In genomic region chr4:139196949-139197348, GRCm38 (mm10) we compare ENCODE assay signal across 15 mouse cellular contexts. TPM values are rescaled to one million over a fixed set of nuclear protein-coding genes. Genes with fewer than 3 reads are reported as not detected.
DNase-seq lines count a peak whose midpoint lies in the region; ATAC-seq and TF ChIP-seq lines count a peak whose summit lies in the region.
"Had no signal": no experiment of that assay in that cellular context is flagged by ENCODE, and none has a peak within 500 bp of the region (broad histone marks: within the 10 kb centered on the region; RNA-seq: fewer than 3 reads in every experiment).

No protein-coding gene starts in this region.

- H3K9ac ChIP-seq in heart, embryonic 15.5 days: peak overlapping the region; percentile 12; the same call in 1 of the 2 replicates
- peak overlapping the region; percentile 46; the same call in 1 of the 2 replicates for H3K9ac ChIP-seq in liver, embryonic 12.5 days
- H3K9ac ChIP-seq: hindbrain, embryonic 15.5 days; limb, embryonic 15.5 days had no signal

- H3K4me1 ChIP-seq in heart, embryonic 15.5 days (replicated peaks): peaks cover 70% of the 10 kb centered on the region
- peaks cover 70% of the 10 kb centered on the region; the same call in 1 of the 2 replicates for H3K4me1 ChIP-seq in spleen, adult 2 months (ENCODE audit: control insufficient read depth, insufficient read depth, insufficient read length)
- H3K4me1 ChIP-seq in liver, embryonic 12.5 days: peaks cover 94% of the 10 kb centered on the region

- H3K27ac ChIP-seq in heart, embryonic 15.5 days: peak overlapping the region; percentile 72
- H3K27ac ChIP-seq in spleen, adult 2 months (ENCODE audit: insufficient read depth, low read length): peak overlapping the region; percentile 21
- H3K27ac ChIP-seq in liver, embryonic 12.5 days: peak overlapping the region; percentile 21; the same call in 1 of the 2 replicates
- H3K27ac ChIP-seq: hindbrain, embryonic 15.5 days had no signal

- DNase-seq in heart, postnatal 4 days: no peak
- DNase-seq in spleen, adult 2 months (ENCODE audit: low read depth in 1 of 2, low spot score in 2 of 2): no peak
- no peak for DNase-seq in spleen, postnatal 4 days (ENCODE audit: low spot score in 2 of 2)
- no peak for DNase-seq in ovary, postnatal 10 days (ENCODE audit: low spot score)
- DNase-seq in embryo, embryonic 11 days: no peak
- DNase-seq: adrenal gland, postnatal 10 days; cerebellum, adult 11 months; kidney, postnatal 14 days; spleen, adult 18-20 months; thymus, postnatal 36 days had no signal

- no peak overlapping the region for H3K4me3 ChIP-seq in heart, embryonic 15.5 days
- H3K4me3 ChIP-seq in spleen, adult 2 months (ENCODE audit: extremely low read depth, insufficient read depth, insufficient read length): no peak overlapping the region
- no peak overlapping the region for H3K4me3 ChIP-seq in liver, embryonic 12.5 days
- H3K4me3 ChIP-seq: erythroblast, embryonic 14.5 days; hindbrain, embryonic 15.5 days; limb, embryonic 15.5 days had no signal

- WGBS in heart, embryonic 15.5 days: 52% methylated on average over 6 of the region's 6 CpGs
- WGBS in spleen, adult 2 months: 37% methylated on average over 6 of the region's 6 CpGs
- WGBS in liver, embryonic 12.5 days (ENCODE audit: insufficient replicate concordance): 52% methylated on average over 6 of the region's 6 CpGs

- no peak for TF ChIP-seq POLR2A in spleen, adult 2 months (IDR thresholded peaks at IDR 0.05; ENCODE audit: low read depth, low read length)

- H3K36me3 ChIP-seq in heart, embryonic 15.5 days: peaks cover 5% of the 10 kb centered on the region; the same call in 1 of the 2 replicates
- H3K36me3 ChIP-seq in spleen, adult 2 months (ENCODE audit: control insufficient read depth, insufficient read depth, low read length): no peaks in the 10 kb centered on the region
- peaks cover 27% of the 10 kb centered on the region for H3K36me3 ChIP-seq in liver, embryonic 12.5 days
- H3K36me3 ChIP-seq: hindbrain, embryonic 15.5 days had no signal

- no peaks in the 10 kb centered on the region for H3K27me3 ChIP-seq in heart, embryonic 15.5 days
- H3K27me3 ChIP-seq in spleen, adult 2 months (ENCODE audit: control insufficient read depth, insufficient read depth, low read length): no peaks in the 10 kb centered on the region
- no peaks in the 10 kb centered on the region for H3K27me3 ChIP-seq in liver, embryonic 12.5 days (replicated peaks)
- H3K27me3 ChIP-seq: hindbrain, embryonic 15.5 days; limb, embryonic 15.5 days had no signal

- H3K4me2 ChIP-seq in heart, embryonic 15.5 days: peak overlapping the region; percentile 22
- H3K4me2 ChIP-seq in liver, embryonic 12.5 days: peak overlapping the region; percentile 81
- H3K4me2 ChIP-seq: hindbrain, embryonic 15.5 days; limb, embryonic 15.5 days had no signal

- no peak for TF ChIP-seq CTCF in spleen, adult 2 months (IDR thresholded peaks at IDR 0.05; ENCODE audit: extremely low read depth, insufficient read depth, insufficient read length, insufficient replicate concordance)

- H3K9me3 ChIP-seq in heart, embryonic 15.5 days (replicated peaks): no peaks in the 10 kb centered on the region
- no peaks in the 10 kb centered on the region for H3K9me3 ChIP-seq in liver, embryonic 12.5 days (replicated peaks)
- H3K9me3 ChIP-seq: hindbrain, embryonic 15.5 days; limb, embryonic 15.5 days had no signal

- ATAC-seq in heart, embryonic 15.5 days (replicated peaks; ENCODE audit: insufficient number of reproducible peaks, insufficient read depth, low FRiP score, low read depth): no peak
- no peak for ATAC-seq in liver, embryonic 12.5 days

RNA-seq across cellular contexts. Expression of gene Capzb, which starts 4.2 kb away (rescaled TPM):
- 363 and 375 TPM in 2 replicates for polyA plus RNA-seq in heart, embryonic 15.5 days (2015; fragmentation: Nextera tagmentation; extraction: Ambion mirVana)
- 100 to 1,000 TPM; 423 to 429 TPM for total RNA-seq in heart, postnatal 4 days (2021)
- 130 and 160 TPM in 2 replicates for polyA plus RNA-seq in spleen, adult 2 months (2012; rRNA removed)
- polyA plus RNA-seq in liver, embryonic 12.5 days (2016; fragmentation: Nextera tagmentation; extraction: Ambion mirVana): 208 and 209 TPM in 2 replicates

Comparison
In these comparisons a context has a peak if more than half of its experiments do, and no peak if none do; other contexts are left out.
1. H3K27ac ChIP-seq: peak in every context shown above with its lines; median percentile 72 in heart, embryonic 15.5 days; 21 in spleen, adult 2 months; 21 in liver, embryonic 12.5 days.